Mouse (Mus musculus) C2C12 (cell line): ENCODE data around the gene Atf5.

ENCODE experiments used
- CEBPB ChIP-seq: IDR thresholded peaks from one replicate; pipeline ENCODE4 v1.6.1; 2011; ENCODE audit warnings: low read depth, mild to moderate bottlenecking, control low read depth, moderate library complexity
- CTCF ChIP-seq: IDR thresholded peaks from one replicate; pipeline ENCODE4 v1.5.1; 2011; ENCODE audit not compliant: control insufficient read depth, insufficient read depth, insufficient read length

DNA sequence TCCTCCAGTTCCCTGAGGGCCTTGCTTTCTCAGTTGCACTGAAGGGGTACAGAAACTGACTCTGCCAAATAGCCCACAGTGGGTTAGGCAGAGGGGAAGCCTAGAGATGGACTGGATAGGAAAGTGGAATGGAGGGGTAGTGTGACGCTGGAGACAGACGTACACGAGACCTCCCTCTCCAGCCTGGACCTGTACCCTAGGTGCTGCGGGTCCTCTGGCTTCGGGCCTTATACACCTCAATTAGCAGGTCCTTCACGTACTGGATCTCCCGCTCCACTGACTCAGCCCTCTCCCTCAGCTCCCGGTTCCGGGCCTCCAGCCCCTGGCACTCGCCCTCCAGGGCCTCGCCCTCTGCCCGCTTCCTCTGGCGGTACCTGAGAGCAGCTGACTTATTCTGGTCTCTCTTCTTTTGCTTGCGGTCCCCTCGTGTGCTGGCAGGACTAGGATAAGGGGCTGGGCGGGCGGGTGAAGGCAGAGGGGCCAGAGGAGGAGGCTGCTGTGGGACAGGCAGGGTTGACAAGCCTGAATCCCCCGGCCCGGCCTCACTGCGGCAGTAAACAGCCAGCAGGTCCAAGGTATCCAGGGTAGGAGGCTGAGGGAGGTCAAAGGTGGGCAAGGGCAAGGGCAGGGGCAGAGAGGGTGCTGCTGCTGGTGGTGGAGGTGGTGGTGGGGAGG, 3.7 kb downstream of the Atf5 start:
- no peak for TF ChIP-seq CTCF
- TF ChIP-seq CEBPB = no peak
